Mouse (Mus musculus): ENCODE measurements around the gene Cers5. TPM values are rescaled to one million over a fixed set of nuclear protein-coding genes. Genes with fewer than 3 reads are reported as not detected.
"Not testable (repeated sequence)": the region's sequence is repeated elsewhere in the genome, so short reads cannot be mapped to it uniquely, and the experiment has no call there.

The Cers5 gene
- 10 to 100 TPM; 24.3 to 27.5 TPM for total RNA-seq (2021)
- long read RNA-seq, experiment 1, transcript Cers5-201 (10 exons, 2,096 nt), result major isoform, 13 of 54 reads
- long read RNA-seq, experiment 1, transcript Cers5-202 (11 exons, 2,775 nt), result minor isoform, 10 of 54 reads
- long read RNA-seq, experiment 1, partial matches to known transcripts, result 0 of 54 reads
- long read RNA-seq, experiment 1, other reads (novel, unspliced or antisense), result 31 of 54 reads
- long read RNA-seq, experiment 2, transcript Cers5-202 (11 exons, 2,775 nt), result minor isoform, 10 of 46 reads
- long read RNA-seq, experiment 2, transcript Cers5-201 (10 exons, 2,096 nt), result major isoform, 20 of 46 reads
- long read RNA-seq, experiment 2, partial matches to known transcripts, result 1 of 46 reads
- long read RNA-seq, experiment 2, other reads (novel, unspliced or antisense), result 15 of 46 reads

DNA sequence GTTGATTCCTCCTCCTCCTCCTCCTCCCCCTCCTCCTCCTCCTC lies at the start of gene Cers5:
Cers5 (minus strand) TSS at position 5 of the 44 bp plus-strand sequence.
- DNase-seq (ENCODE audit: low spot score in 2 of 2), result not testable (repeated sequence)

DNA sequence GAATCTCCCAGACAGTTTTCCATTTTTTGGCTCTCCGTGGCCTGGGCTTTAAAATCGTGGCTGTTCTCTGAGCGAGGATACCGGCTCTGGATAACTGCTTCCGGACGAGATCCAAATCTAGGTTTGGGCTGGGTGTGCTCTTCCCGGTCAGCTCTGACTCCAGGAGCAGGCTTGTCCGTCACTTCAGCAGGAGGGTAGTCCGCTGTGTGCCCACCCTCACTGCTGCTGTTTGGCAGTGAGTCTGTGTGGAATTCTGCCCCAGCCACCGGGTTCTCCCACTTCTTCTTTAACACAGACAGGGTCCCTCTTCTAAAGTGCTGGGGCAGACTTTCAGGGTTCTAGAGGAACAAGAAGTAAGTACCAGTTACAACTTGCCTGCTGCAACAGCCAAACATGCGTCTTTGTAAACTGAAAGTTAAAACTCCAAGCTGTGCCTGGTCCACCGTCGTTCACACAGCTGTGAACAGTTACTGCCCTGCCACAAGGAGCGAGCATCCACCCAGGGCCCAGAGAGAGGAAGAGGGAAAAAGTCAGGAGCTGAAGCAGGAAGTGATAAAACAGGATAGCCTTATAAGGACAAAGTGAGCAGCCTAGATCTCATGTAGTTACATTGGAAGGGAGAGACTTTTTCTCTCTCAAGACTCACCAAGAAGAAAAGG lies 47.1 kb upstream of the Cers5 start:
- peak in 1 of 2 experiments; percentile 56 for DNase-seq (ENCODE audit: low spot score in 2 of 2)

DNA sequence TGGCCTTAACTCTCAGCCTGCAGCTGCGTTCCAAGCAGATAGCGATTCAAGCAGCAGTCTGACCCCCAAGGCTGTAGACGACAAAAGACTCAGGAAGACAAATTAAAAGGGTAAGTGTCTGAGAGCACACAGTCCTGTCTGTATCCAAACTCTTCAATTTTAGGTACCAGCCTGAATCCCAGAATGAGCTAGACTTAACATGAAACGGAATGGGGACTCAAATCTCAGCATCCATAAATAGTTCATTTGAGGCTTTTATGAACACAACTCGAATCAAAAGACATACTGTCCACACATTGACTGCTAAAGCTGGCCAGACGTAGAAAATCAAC lies 46.4 kb upstream of the Cers5 start:
- DNase-seq (ENCODE audit: low spot score in 2 of 2), result no peak

DNA sequence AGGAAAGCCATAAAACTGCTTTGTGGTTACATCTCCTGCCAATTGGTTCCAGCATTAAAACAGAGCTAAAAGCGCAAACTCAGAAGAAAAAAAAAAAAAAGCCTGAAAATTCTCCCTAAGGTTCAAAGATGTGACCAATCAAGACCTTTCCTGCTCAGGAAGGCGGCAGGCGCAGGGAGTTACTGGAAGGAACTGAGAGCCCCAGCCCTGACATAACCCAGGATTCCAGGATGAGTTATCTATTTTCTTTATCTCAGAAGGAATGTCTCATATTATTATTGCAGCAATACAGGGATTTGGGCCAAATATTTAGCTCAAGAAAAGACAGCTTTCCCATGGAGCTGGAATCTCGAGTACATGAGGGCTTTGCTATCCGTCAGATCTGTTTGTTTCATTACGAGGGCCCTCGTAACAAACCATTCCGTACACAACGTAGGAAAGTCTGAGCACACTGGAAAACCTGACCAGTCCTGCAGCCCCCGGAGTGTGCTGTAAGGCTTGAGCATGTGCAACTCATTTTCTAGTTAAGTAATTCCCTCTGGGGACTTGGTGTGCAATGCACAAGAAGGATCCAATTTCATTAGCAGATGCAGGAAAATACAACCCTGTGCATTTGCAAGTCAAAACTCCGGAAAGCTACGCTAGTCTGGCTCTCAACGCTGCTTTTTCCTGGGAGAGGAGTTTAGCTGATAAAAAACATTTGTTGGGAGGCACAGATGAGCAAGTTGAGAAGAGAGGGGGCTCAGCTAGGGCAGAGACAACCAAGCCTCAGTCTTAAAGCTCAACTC lies 45.8 kb upstream of the Cers5 start:
- DNase-seq (ENCODE audit: low spot score in 2 of 2), result peak in 1 of 2 experiments; percentile 44

DNA sequence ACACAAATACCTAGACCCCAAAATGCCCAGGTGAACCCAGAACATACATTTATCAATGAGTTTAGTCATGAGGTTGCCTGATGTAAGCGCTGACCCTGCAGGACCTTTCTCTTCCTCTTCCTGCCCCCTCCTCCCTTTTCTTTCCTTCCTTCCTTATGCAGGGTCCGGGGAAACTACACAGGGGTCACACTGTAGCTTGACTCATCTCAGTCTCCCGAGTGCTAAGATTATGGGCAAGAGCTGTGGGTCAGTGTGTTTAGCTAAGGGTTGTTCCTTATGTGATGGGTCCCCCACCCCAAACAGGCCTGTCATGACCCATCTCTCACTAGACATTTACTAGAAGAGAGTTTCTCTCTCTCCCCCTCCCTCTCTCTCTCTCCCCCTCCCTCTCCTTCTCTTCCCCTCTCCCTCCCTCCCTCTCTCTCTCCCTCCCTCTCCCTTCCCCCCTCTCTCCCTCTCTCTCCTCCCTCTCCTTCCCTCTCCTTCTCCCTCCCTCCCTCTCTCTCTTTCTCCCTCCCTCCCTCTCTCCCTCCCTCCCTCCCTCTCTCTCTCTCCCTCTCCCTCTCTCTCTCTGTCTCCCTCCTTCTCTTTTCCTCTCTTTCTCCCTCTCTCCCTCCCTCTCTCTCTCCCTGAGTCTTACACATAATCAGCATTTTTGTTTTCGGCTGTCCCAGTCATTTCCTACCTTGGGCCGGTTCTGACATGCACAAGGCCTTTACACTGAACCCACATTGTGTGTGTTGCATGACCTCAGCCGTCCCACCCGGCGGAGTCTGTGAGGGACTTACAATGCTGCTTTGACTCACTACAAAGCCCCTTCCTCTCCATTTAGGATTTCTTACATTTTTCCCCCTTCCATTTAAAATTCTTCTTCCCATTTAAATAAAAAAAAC lies 44.9 kb upstream of the Cers5 start:
- DNase-seq (ENCODE audit: low spot score in 2 of 2), result no peak

DNA sequence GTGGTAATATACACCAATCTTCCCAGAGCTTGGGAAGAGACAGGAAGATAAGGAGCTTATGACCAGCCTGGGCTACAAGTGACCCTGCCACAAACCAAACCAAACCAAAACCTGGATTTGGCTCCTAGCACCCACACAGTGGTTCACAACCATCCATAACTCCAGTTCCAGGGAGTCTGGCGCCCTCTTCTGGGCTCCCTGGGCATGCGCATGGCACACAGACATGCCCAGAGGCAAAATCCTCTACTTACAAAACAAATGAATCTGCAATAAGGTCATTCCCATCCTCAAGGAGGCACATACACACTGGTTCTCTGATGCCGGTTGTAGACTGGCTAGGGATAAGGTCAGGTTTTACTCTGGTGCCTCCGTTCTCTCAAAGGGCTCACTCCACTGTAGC lies 43.3 kb upstream of the Cers5 start:
- DNase-seq (ENCODE audit: low spot score in 2 of 2), result no peak

DNA sequence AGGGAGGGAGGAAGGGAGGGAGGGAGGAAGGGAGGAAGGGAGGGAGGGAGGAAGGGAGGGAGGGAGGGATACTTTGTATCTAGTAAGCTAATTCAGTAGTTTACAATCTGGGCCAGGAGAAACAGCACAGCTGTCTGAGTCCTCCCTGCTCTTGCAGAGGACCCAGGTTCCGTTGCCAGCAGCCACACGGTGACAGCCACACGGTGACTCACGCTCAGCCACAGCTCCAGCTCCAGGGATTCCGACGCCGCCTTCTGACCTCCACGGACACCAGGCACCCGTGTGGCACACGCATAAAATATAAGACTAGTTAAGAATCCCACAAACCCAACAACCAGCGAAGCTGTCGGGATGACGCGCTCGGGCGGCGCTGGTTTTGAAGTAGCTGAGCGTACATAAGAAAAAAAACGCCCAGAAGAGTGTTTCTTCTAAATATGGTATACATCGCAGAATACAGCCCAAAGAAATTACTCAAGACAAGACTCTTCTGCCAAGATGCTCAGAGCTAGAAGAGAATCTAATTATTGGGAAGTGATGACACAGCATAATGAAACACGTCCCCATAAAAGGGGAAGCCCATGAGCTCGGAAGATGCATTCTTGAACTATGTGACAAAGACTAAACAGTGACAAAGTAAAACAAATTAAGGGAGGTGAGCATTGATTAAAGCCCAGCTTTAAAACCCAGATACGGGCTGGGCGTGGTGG lies 42.0 kb upstream of the Cers5 start:
- DNase-seq (ENCODE audit: low spot score in 2 of 2), result no peak

DNA sequence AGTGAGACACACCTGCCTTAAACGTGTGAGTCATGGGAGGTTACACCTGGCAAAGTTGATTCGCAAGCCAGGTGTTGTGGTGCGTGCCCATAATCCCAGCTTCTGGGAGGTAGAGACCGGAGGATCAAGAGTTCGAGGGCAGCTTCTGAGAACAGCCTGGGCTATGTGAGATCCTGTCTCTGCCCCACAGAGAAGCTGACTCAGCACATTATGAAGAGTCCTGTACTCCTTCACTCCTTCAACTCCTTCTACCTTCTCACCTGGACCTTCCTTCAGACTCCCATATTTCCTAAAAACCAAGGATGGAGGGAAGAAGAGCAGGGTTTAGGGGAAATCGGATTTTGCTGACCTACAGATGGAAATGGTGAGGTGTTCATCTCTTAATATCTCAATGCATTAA lies 41.0 kb upstream of the Cers5 start:
- DNase-seq (ENCODE audit: low spot score in 2 of 2), result no peak

DNA sequence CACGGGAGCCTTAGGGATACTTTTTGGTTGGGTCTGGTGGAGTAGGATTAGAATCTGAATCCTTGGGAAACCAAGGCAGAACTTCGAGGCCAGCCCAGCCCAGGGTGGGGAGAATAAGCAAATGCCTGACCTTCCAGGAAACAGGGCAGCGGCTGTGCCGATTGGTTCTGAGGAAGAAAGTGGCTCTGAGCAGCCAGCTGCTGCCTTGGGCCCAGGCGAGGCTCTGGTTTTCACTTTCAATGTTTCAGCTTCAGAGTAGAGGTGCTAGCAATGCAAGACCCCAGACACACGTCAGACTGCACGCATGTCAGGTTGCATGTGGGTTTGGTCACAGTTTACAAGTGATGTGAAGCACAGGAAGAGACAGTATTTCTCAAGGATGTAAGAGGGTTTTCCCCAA lies 39.4 kb upstream of the Cers5 start:
- no peak for DNase-seq (ENCODE audit: low spot score in 2 of 2)

DNA sequence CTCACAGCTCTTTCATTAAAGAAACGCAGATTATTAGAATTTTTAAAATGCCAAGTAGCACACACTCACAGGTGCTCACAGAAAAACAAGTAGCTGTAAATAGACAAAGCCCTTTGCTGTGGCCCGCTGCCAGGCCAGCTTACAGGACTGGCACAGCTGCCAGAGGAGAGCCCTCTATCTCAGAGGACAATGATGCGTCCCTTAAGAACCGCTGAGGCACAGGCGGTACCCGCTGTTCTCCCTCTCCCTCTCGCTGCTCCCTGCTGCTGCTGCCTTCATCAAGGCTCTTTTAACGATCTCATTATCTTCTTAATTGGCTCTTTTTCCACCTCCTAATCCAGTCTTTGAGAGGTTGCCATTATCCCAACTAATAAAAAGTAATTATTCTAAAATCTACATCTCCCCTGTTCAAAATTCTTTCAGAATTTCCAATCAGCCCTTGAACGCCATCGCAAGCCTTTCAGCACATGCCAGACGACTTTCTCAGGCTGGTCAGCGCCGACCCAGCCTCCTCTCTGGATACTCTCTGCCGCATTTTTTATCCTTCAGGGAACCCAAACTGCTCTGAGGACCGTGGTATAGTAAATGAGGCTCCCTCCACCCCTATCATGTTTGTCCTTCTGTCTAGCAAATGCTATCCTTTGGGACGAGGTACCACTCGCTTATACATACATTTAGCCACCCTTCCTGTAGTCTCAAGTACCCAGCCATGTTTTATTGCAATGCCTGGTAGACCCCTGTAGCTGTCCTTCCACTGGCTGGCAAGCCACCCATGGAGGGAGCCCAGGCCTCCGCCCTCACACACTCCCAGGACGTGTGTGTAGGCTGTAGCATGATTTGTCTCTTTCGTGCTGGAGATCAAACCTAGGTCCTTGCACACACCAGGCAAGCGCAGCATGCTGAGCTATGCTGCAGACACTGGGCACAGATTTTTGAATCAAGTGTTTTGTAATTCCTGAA lies 35.4 kb upstream of the Cers5 start:
- peak in 1 of 2 experiments; percentile 48 for DNase-seq (ENCODE audit: low spot score in 2 of 2)

DNA sequence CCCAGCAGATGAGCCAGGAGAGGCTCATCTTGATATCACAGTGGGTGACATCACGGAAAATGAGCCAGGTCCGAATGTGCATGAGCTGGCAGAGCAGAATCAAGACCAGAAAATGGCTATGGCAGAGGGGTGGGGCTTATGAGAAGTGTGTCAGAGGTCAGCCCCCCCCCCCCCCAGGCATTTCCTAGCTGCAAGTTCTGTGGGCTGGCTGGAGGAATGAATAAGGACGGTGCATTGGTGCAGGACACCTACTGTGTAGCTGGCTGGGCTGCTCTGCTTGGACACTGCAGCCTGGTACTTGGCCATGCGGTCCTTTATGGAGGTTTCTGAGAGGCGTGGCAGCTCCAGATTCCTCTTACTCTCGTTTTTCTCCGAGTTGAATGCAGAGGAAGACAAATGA lies 33.5 kb upstream of the Cers5 start:
- no peak for DNase-seq (ENCODE audit: low spot score in 2 of 2)

DNA sequence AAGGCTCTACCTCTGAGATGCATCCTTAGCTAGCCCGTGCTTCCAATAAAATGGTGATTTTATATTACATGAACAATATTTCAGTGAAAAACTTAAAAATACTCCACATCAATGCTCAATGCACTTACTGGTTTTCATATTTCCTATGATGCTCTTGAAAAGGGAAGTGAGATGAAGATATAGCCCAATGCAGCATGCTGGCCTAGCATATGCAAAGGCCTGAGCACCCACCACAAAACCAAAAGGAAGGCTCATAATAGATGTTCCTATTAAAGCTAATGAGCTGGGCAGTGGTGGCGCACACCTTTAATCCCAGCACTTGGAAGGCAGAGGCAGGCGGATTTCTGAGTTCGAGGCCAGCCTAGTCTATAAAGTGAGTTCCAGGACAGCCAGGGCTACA lies 33.0 kb upstream of the Cers5 start:
- DNase-seq (ENCODE audit: low spot score in 2 of 2), result no peak

DNA sequence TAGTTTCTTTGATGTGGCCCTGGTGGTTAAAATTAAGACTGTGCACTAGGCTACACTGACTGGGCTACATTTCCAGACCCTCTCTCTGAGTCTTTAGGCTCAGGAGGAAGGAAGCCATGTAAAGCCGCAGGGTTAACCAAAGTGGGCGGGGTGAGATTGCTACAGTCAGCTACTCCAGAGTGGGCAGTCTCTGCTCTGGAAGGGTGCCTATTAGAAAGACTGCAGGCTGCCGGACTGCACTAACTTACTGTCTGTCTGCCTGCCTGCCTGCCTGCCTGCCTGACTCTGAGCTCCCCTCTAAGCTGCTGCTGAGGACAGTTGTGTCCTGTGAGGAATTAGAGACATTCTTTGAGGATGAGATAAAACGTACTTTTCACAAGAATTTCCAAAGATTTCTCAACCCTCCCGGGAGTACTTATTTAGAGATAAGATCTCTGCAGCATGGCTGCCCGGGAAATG lies 30.5 kb upstream of the Cers5 start:
- DNase-seq (ENCODE audit: low spot score in 2 of 2), result peak in 1 of 2 experiments; percentile 39

DNA sequence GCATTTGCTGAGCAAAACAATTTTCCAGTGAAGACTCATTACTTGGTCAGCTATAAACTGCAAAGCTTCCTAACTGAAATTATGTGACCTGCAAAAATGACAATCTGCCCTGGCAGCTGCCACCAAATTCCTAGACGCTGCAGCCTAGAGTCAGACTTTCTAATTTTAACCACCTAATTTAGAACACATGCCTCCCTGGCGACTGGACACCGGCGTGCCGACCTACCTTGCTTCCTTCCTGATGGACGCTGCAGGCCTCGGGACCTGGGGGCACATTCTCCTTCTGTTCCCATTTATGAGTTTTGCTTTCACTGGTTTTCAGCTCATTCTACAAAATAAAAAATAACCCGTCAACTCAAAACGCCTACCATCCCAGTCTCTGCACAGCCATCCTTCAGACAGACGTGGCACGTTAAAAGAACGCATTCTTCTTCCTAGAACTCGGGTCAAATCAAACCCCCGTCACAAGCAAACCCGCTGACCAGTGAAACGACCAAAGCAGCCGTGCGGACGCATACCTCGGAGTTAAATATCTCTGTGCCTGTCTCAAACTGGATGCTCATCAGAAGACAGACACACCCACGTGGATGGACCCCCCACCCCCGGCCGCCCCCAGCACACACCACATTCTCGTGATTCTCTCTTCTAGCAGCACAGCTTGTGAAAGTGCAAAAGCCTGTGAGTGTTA lies 29.3 kb upstream of the Cers5 start:
- no peak for DNase-seq (ENCODE audit: low spot score in 2 of 2)

DNA sequence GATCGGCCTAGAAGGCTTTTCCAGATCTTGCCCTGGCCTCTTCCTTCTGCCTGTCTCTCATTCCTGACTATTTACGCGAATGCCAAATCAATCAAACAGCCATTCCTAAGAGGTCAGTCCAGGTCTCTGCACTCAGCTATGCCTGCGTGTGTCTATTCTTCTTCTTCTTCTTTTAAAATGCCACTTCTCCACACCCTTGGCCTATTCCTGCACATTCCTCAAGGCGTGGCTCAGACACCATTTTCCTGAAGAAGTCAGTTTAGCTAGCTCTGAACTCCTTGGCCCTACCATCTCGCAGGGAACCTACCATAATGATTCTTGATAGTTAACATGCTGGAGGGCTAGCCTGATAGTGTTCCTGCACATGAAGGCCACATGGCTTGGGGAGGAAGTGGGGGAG lies 27.0 kb upstream of the Cers5 start:
- no peak for DNase-seq (ENCODE audit: low spot score in 2 of 2)

DNA sequence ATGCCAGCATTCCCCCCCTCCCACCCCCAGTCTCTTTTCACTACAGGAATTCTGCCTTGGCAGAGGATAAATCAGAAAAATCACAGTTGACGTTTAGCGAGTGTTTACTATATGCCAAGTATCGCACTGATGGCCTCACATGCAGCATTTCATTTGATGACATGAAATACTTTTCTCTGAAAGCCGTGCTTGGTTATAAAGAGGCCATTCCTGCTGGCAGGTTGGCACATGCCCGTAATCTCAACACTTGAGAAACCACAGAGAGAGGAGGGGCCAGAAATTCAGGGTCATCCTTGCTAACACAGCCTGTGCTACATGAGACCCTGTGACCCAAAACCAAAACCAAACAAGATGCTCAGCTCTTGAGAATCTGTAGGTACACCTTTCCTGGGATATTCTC lies 25.2 kb upstream of the Cers5 start:
- DNase-seq (ENCODE audit: low spot score in 2 of 2), result no peak

DNA sequence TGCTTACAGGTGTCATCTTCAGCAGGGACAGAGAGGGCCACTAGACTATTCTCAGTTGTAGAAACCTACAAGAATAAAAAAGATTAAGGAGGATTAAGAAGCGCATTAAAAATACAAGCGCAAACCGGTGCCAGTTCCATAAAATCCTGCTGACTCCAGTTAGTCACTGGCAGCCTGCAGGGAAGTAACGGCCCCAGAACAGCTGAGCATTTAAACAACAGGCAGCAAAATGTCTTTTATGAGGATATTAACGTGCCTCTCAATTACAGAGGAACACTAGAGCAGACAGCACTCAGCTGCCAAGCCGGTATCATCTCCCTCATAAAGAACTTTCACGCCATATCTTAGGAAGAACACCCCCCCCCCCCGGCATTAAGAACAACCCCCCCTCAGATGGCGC lies 24.1 kb upstream of the Cers5 start:
- DNase-seq (ENCODE audit: low spot score in 2 of 2), result no peak

DNA sequence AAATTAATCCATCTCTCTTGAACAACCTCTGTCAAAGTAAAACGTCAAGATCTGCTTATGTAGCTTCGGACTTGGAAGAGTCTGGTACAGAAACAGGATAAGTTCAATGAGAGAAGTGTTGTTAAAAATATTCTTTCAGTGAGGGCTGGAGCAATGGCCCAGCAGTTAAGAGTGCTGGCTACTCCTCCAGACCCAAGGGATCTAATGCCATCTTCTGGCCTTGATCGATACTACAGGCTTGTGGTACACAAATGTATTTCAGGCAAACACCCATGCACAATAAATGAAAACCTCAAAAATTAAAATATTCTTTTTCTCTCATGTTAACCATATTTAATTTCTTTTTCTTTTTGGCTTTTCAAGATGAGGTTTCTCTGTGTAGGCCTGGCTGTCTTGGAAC lies 23.4 kb upstream of the Cers5 start:
- no peak for DNase-seq (ENCODE audit: low spot score in 2 of 2)

DNA sequence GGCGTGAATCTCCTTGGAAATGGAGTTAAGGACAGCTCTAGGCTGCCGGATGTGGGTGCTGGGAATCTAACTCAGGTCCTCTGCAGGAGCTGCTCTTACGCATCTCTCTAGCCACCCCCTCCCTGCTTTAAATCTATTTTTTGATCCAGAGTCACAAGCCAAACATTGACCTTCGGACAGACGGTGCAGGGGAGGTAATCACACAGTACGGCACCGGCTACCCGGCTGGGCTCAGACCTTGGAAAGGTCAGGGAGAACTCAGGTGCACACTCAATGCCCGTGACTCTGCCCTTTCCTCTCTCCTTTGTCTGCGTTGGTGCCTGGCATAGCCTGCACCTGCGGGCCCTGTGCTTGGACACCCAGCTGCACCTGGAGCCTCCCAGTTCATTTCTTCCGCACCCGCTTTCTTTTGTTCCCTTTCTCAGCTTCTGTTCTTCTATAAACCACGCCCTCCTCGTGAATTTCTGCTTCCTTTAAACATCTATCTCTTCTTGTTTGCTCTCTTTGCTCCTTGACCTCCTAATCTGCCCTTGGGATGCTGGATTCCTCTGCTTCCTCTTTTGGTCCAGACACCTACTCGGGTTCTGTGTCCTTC lies 19.6 kb upstream of the Cers5 start:
- no peak for DNase-seq (ENCODE audit: low spot score in 2 of 2)
